Mouse (Mus musculus) thymus, postnatal 36 days (tissue): ENCODE measurements around the gene Kcnj2.

ENCODE experiments used
- DNase-seq, 2 experiments: peaks; one replicate each; pipeline ENCODE4 v3.0.0; 2022; ENCODE audit warnings: mixed read lengths in 2 of 2

Kcnj2 gene

GRCm38 (mm10) chr11:111065635-111066298, at the start of gene Kcnj2:
TSS of gene Kcnj2 (plus strand) at chr11:111066164.
- peak; percentile 87 to 88 for DNase-seq

GRCm38 (mm10) chr11:111016206-111016605, 49.8 kb upstream of the Kcnj2 start:
- DNase-seq = no peak

DNA sequence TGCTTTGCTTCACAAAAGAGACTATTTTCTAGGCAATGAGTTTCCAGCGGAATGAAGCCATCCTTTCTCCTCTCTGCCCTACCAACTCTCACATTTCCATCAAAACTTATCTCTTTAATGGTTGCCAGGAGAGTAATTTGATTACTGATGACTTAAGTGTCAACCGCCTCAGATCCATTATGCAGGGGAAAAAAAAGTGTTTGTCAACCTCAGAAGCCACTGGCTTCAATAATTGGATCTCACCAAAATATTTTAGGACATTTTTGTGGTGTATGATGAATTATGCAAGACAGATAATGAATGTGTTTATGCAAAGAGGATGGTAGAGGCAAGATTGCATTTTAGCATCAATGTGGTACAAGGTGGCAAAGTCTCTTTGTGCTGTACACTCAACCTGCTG, 45.8 kb upstream of the Kcnj2 start:
- no peak for DNase-seq

DNA sequence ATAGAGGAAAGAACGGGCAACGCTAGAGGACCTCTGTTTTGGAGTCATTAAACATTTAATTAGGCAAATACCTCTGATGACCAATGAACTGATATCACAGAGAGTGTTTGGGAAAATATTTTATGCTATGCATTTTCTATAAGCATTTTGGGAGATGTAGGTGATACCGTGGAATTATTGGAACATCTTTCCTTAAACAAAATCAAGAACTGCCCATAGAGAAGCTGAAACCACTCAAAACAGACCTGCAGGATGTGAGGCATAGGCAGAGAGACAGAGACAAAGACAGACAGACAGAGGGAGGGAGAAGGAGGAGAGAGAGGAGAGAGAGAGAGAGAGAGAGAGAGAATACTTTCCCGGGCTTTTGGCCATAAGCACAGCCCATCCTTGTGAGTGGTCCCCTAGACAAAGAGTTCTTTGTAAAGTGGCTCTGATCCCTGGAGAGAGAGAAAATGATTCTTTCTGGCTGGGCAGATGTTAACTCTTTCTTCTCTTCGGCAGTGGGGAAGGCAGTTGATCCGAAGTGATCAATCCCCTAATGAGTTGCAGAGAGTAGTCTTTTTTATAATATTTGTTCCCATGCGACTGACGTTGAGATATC, 43.2 kb upstream of the Kcnj2 start:
- no peak for DNase-seq

DNA sequence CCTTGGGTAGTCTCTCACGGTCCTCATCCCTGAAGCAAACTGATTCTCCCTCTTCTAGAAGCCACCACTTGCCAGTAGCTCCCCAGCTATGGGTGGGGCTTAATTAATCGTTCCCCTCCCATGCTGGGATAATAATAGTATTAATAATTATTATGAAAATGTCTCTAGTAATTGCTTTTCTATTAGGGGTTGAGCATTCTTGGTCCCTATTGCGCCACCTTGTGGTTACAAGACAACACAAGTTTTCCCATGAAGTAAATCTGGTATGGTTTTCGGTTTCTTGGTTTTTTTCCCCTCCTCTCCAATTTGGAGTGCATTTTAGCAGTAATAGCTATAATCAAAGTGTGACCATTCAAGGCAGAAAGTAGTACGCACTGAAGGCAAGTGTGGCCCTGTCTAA, 23.8 kb upstream of the Kcnj2 start:
- DNase-seq = peak in 1 of 2 experiments; percentile 11

GRCm38 (mm10) chr11:111043298-111043697, 22.7 kb upstream of the Kcnj2 start:
- no peak for DNase-seq

GRCm38 (mm10) chr11:111054252-111054651, 11.7 kb upstream of the Kcnj2 start:
- no peak for DNase-seq

DNA sequence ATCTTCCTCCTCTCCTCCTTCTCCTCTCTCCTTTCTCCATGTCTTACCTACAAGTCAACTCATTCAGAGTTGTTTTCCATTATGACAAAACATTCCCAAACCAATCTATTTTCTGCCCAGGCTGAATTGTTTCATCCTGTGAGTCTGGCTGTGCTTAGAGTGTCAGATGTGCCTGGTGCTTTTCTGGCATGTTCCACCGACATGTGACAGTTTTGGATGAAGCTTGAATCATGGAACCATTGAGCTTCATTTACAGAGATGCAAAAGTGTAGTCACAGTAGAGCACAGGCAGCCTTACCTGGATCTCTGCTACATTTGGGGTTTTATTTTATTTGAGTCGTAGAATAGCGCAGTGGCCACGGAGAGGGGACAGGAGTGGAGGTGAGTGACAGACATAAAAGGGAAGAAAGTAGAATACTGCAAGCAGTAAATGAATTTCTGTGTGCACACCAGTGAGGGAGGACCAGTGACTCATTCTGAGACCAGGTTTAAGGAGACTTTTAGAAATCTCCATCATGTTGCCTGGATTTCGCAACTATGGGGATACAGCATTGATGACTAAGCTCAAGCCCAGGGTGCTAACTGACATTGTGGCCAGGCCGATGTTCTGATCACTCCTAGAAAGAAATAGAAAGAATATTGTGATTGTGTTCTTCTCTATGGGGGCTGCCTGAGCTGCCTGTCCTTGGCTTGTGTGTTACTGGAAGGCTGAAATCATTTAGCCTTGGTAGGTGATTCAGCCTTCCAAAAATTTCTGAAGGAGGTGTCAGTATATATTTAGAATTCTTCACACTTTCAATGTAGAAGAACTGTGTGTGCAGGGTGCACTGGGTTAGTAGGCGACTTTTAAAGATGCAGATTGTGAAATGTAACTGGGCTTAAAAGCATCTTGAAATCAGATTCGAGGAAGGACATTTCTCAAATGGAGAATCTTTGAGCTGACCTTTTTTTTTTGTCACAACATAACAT, 10.8 kb upstream of the Kcnj2 start:
- no peak for DNase-seq

GRCm38 (mm10) chr11:111056030-111056429, 9.9 kb upstream of the Kcnj2 start:
- DNase-seq = no peak

DNA sequence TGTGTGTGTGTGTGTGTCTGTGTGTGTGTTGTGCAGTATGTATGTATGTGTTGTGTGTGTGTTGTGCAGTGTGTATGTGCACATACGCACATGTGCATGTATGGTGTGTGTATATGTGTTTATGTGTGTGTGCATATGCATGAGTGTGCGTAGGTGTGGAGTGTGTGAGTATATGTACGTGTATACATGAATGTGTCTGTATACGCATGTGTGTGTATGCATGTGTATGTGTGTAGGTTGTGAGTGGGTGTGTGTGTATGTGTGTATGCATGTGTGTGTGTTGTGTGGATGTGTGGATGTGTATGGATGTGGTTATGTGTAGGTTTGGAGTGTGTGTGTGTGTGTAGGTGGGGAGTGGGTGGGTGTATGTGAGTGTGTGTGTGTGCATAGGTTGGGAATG, 8.5 kb upstream of the Kcnj2 start:
- DNase-seq = no peak

- no peak for DNase-seq
Observed at GRCm38 (mm10) chr11:111059440-111059839, 6.5 kb upstream of the Kcnj2 start.

DNA sequence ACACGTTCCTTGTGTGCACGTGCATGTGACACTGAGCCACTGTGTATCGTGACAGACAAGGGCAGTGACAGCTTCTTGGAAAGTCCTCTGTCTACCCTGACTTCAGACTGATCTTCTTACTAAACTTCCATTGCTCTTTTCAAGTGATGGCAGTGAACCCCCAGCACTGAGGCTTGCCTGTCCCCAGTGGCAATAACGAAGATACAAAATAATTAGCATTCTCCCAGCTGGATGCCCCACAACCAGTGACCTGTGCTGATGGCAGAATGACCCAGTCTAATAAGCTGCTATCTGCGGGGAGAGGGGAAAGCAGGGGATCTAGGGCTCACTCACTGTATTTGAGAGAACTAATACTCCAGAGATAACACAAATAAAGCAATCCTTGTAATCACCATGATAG, 5.7 kb upstream of the Kcnj2 start:
- DNase-seq = no peak

DNA sequence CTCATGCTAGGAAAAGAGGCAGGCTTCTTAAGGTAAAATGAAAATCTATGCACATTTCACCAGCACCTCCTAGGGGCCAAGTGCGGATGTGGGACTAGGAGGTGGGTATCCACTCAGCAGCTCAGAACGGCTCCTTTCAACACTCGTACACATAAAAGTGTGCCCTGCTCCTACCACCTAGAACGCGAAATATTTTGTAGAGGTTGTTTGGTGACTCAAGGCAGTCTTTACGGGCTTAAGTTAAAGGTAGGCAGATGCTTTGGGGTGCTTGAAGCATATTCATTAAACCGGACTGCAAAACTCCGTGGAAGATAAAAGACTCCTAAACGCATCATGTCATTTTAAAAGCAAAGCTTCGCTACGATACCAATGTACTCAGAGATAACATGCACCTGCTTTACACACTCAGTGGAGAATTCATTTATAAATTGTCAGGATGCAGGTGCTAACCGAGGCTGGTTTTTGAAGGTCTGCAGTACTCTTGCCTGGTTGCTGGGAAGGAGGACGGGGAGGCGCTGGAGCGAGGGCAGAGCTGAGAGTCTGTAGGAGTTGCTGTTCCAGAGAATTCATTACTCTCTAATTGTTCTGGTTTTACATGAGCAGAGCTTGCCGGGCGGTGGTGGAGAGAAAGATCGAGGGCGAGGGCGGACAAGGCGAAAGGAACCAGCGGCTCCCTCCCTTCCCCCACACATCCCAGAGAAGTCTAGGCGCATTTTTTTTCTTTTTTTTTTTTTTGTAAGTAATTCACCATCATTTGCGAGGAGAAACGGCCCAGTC, 1.0 kb upstream of the Kcnj2 start:
- DNase-seq = peak; percentile 28 to 34

- no peak for DNase-seq
Observed at GRCm38 (mm10) chr11:111066299-111066691, 331 bp downstream of the Kcnj2 start.

DNA sequence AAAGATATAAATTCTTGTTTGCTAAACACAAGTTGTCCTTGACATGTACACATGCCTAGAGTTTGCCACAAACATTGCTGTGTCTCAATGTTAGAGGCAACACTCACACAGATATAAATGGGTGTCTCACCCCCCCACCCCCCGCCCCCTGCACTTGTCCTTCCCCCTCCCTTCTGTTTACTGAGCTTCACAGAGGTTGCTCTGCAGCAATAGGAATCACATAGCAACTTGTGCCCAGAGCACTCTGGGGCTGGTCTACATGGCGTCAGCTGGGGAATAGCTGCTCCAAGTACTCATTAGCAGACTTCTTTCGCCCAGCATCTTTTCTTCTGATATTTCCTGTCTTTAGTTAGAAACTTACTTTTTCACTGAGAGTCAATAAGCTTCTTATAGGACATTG, 1.8 kb downstream of the Kcnj2 start:
- no peak for DNase-seq

GRCm38 (mm10) chr11:111070460-111070859, 4.5 kb downstream of the Kcnj2 start:
- DNase-seq = no peak

DNA sequence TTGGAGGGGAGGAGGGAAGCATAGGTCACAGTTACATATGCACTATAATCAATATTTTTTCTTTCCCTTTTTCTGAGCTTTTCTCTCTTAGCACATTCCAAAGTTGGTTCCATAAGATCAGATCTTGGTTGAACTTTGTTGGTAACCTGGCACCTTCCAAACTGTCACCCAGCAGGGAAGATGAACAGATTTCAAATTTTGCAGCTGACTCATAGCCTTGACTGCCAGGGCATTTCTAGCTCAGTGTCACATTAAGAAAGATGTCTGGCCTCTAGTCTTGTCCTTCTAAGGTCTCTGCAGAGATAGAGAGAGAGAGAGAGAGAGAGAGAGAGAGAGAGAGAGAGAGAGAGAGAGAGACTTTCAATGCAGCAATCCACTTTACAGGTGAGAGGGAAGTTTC, 8.2 kb downstream of the Kcnj2 start:
- no peak for DNase-seq

DNA sequence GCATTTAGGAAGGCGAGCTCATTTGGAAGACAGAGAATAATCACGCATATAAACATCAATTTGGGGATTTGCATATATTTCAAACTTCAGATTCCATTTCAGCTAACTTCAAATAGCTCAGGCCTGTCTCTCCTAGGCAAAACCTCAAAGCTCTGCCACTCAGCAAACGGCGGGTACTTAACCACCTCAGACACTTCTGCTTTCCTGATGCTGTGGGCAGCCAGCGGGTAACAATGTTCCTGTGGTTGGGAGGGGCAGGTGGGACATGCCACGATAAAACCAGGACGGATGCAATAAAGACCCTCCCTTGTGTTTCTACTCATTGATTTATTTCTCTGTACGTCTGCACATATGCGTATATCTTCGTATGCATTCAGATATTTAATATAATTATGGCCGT, 12.1 kb downstream of the Kcnj2 start:
- DNase-seq = no peak

DNA sequence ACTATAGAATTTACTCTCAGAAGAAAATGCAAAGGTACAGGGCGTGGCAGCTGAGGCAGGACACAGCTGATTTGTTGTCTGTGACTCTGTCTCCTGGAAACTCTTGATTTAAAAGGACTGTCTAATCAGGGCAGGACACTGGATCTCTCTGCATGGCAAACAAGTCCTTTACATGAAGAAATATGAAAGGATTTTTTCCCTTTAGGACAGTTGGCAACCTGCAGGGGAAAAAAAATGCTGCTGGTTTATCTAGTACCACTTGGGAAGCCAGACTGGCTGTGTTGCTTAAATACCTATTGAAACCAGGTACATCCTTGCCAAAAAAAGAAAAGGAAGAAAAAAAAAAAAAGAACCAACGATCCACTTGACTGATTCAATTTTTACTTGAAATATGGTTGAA, 17.0 kb downstream of the Kcnj2 start:
- DNase-seq = no peak

DNA sequence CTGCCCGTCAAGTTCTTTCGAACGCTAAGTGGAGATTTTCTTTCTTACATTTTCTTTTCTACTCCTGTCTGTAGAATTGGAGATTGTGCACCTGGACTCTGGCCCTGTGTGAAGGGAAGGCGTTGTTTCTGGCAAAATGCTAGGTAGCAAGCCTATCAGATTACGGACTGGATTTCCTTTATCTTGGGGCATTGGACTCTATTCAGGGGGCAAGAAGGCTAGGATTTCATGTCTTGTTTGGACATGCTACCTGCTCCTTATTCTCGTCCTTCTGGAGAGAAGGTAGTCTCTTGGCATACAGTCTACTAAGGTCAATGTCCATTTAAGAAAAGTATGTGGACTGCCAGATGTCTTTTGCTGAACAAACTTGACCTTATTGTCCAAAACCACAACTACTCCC, 21.0 kb downstream of the Kcnj2 start:
- no peak for DNase-seq

DNA sequence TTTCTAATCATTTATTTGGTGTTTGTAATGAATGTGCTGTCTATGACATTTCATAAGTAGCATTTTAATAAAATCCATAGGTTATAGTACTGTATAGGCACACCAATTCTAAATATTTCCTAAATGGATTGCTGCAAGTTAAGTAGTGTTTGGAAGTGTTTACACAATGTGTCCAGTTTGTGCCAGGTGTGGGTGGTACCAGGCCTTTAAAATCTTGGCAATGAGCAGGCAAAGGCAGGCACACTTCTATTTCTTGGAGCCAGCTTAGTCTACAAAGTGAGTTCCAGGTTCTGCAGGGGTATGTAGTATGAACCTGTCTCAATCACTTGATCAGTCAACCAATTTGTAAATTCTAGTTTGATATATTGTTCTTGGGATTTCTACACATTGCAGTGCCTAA, 22.3 kb downstream of the Kcnj2 start:
- DNase-seq = no peak

DNA sequence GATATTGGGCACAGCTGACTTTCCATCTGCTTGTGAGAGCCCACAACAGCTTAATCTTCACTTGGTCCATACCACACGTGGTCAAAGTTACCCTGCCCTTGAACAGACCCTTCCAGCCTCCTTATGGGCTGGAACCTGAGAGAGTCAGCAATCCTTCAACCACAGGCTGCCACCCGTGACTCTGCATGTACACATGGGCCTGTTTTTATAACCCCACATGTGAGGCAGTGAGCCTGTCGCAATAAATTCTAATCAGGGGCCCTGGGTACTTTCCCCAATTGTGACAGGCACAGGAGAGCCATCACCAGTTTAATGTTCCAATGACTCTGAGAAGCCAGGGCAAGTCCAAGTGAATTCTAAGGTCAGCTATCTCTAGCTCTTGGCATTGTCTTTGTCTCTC, 22.8 kb downstream of the Kcnj2 start:
- DNase-seq = no peak

GRCm38 (mm10) chr11:111091117-111091516, 25.2 kb downstream of the Kcnj2 start:
- no peak for DNase-seq
